Comparison of ENCODE assay signal across 8 mouse cellular contexts in the genomic region with DNA sequence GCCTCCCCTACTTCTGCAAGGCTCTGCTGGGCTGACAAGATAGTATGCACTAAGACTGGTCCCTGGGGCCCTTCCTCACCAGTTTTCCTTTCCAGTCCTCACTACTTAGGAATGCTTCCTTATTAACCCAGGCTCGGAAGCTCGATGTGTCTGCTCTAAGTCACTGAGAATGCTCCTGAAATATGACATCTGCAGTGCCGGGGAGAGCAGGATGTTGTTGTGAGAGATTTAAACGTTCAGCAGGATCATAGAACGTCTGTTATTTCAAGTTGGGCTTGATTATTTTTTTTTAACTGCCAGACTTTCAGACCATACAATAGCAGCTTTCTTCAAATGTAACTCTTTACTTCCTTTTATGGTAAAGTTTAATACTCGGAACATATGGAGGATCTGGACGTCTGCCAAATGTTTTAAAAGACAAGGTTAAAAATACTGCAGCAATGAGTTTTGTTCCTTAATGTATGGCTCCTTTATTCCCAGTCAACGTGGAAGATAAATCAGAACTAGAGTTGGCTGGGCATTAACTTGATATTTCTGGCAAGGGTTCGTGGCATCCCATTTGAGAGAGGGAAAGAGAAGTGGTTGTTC.
A peak's percentile ranks its signal among the peaks of the same experiment; 100 is the strongest.
DNase-seq lines count a peak whose midpoint lies in the region; ATAC-seq lines count a peak whose summit lies in the region.

No protein-coding gene starts in this region.

- no peak overlapping the region for H3K4me2 ChIP-seq in heart, embryonic 11.5 days
- H3K4me2 ChIP-seq in stomach, embryonic 16.5 days (ENCODE audit: low read depth, low read length): no peak overlapping the region

- DNase-seq in heart, adult 11 months: no peak
- peak; percentile 2 for DNase-seq in MEL-GATA-1-ER (ENCODE audit: extremely low read depth, low read depth)
- DNase-seq in frontal cortex, adult 2 months (ENCODE audit: extremely low spot score in 1 of 2, low spot score in 1 of 2): peak; percentile 46 to 78
- peak; percentile 19 to 24 for DNase-seq in left cerebral cortex, adult 18-20 months (ENCODE audit: low spot score in 2 of 2)
- no peak for DNase-seq in thymus, postnatal 25 days

- WGBS in heart, embryonic 11.5 days (ENCODE audit: insufficient replicate concordance): 30% methylated on average over 9 of the region's 9 CpGs
- 10% methylated on average over 9 of the region's 9 CpGs for WGBS in stomach, embryonic 16.5 days

- ATAC-seq in heart, embryonic 11.5 days (replicated peaks; ENCODE audit: insufficient number of reproducible peaks, low FRiP score, low TSS enrichment): no peak; the same call in 1 of the 2 replicates
- ATAC-seq in stomach, embryonic 16.5 days (ENCODE audit: insufficient read depth, low FRiP score): peak; percentile 82
- ATAC-seq in erythroid progenitor cell, adult 5-6 weeks (replicated peaks; ENCODE audit: low FRiP score, poor library complexity, severe bottlenecking): no peak

- H3K27me3 ChIP-seq in heart, embryonic 11.5 days (ENCODE audit: control insufficient read depth, insufficient read depth, low read length): no peaks in the 10 kb centered on the region
- no peaks in the 10 kb centered on the region for H3K27me3 ChIP-seq in stomach, embryonic 16.5 days (ENCODE audit: control insufficient read depth, insufficient read depth, low read length)

- no peaks in the 10 kb centered on the region for H3K36me3 ChIP-seq in heart, embryonic 11.5 days (ENCODE audit: control insufficient read depth, insufficient read depth, low read length)
- H3K36me3 ChIP-seq in stomach, embryonic 16.5 days (ENCODE audit: control insufficient read depth, insufficient read depth, low read length): no peaks in the 10 kb centered on the region

- no peaks in the 10 kb centered on the region for H3K9me3 ChIP-seq in heart, embryonic 11.5 days (replicated peaks; ENCODE audit: control insufficient read depth, low read length)
- no peaks in the 10 kb centered on the region for H3K9me3 ChIP-seq in stomach, embryonic 16.5 days (replicated peaks; ENCODE audit: control insufficient read depth, low read length)

- peak overlapping the region; percentile 80 for H3K27ac ChIP-seq in heart, embryonic 11.5 days (ENCODE audit: low read depth, low read length)
- H3K27ac ChIP-seq in stomach, embryonic 16.5 days (ENCODE audit: low read length): peak overlapping the region; percentile 86

- H3K4me3 ChIP-seq in heart, embryonic 11.5 days (ENCODE audit: low read depth, low read length): no peak overlapping the region
- no peak overlapping the region for H3K4me3 ChIP-seq in stomach, embryonic 16.5 days (replicated peaks; ENCODE audit: low read length)

- no peak overlapping the region for H3K9ac ChIP-seq in heart, embryonic 11.5 days (ENCODE audit: low read depth, low read length)
- H3K9ac ChIP-seq in stomach, embryonic 16.5 days (ENCODE audit: low read length): peak overlapping the region; percentile 9; the same call in 1 of the 2 replicates

- H3K4me1 ChIP-seq in heart, embryonic 11.5 days (ENCODE audit: control insufficient read depth, insufficient read depth, low read length): no peaks in the 10 kb centered on the region; the same call in 1 of the 2 replicates
- H3K4me1 ChIP-seq in stomach, embryonic 16.5 days (ENCODE audit: control insufficient read depth, insufficient read depth, low read length): peaks cover 11% of the 10 kb centered on the region

Comparison
In these comparisons a context has a peak if more than half of its experiments do, and no peak if none do; other contexts are left out.
1. DNase-seq: peak in MEL-GATA-1-ER (single experiment), frontal cortex, adult 2 months (2 of 2) and left cerebral cortex, adult 18-20 months (2 of 2); none in heart, adult 11 months (single experiment) and thymus, postnatal 25 days (single experiment).